Mouse (Mus musculus) neural tube, embryonic 14.5 days (tissue): ENCODE data around the gene Gm20388. TPM values are rescaled to one million over a fixed set of nuclear protein-coding genes. Genes with fewer than 3 reads are reported as not detected.

ENCODE experiments used
- ATAC-seq: fragments of 200-750 bp; cut with Nextera tagmentation; 2 replicates; pipeline ENCODE4 v1.8.0; 2017; ENCODE audit warnings: low read depth, mild to moderate bottlenecking, moderate TSS enrichment, moderate library complexity
- H3K27ac ChIP-seq: fragments of 300-500 bp; sonication (generic); 2 replicates; pipeline ENCODE4 v1.5.1; 2014; ENCODE audit warnings: low read depth, mild to moderate bottlenecking, control low read depth, low read length, moderate library complexity, mixed read lengths
- H3K27me3 ChIP-seq: fragments of 300-500 bp; sonication (generic); 2 replicates; pipeline ENCODE4 v1.6.1; 2014; ENCODE audit warnings: low read length; ENCODE audit not compliant: control insufficient read depth, insufficient read depth
- H3K36me3 ChIP-seq: fragments of 300-500 bp; sonication (generic); 2 replicates; pipeline ENCODE4 v1.6.1; 2014; ENCODE audit warnings: low read length, mixed read lengths; ENCODE audit not compliant: control insufficient read depth, insufficient read depth
- H3K4me1 ChIP-seq: fragments of 300-500 bp; sonication (generic); 2 replicates; pipeline ENCODE4 v1.6.1; 2014; ENCODE audit warnings: low read length; ENCODE audit not compliant: control insufficient read depth, insufficient read depth
- H3K4me2 ChIP-seq: fragments of 300-500 bp; sonication (generic); 2 replicates; pipeline ENCODE4 v1.6.1; 2014; ENCODE audit warnings: mild to moderate bottlenecking, low read depth, low read length, control low read depth
- H3K4me3 ChIP-seq: fragments of 300-500 bp; sonication (generic); 2 replicates; pipeline ENCODE4 v1.5.1; 2014; ENCODE audit warnings: low read depth, low read length, control low read depth, mixed read lengths
- H3K9ac ChIP-seq: fragments of 300-500 bp; sonication (generic); replicated peaks from 2 replicates; pipeline ENCODE4 v1.6.1; 2014; ENCODE audit warnings: low read depth, mild to moderate bottlenecking, control low read depth, low read length, mixed read lengths
- H3K9me3 ChIP-seq: fragments of 300-500 bp; sonication (generic); 2 replicates; pipeline ENCODE4 v1.6.1; 2016; ENCODE audit warnings: low read length; ENCODE audit not compliant: control insufficient read depth
- WGBS: fragments of 180-500 bp; shearing (Covaris S2); extraction: QIAGEN DNeasy Blood & Tissue Kit; methylation state at CpG from one replicate; pipeline ENCODE4 v1.1.7; 2014; 5-methylcytosine and 5-hydroxymethylcytosine counted together
- polyA plus RNA-seq: library from polyadenylated mRNA; unstranded; fragments of >200 nt; fragmentation: Nextera tagmentation; extraction: Ambion mirVana; gene quantifications from 2 replicates; pipeline ENCODE4 v1.2.1, GENCODE M21; 2014

Gene Gm20388
- polyA plus RNA-seq, 1 experiment from 2014 or later = 10.3 TPM

GRCm38 (mm10) chr8:123800867-123801266 is 3890.2 kb downstream of the Gm20388 start:
- no peak for ATAC-seq
- peaks cover 5% of the 10 kb centered on the region for H3K4me1 ChIP-seq
- 93% methylated on average over 6 of the region's 7 CpGs for WGBS
- no peak overlapping the region for H3K9ac ChIP-seq
- no peaks in the 10 kb centered on the region for H3K36me3 ChIP-seq
- no peaks in the 10 kb centered on the region for H3K9me3 ChIP-seq
- H3K27me3 ChIP-seq = no peaks in the 10 kb centered on the region
- H3K4me2 ChIP-seq = no peak overlapping the region
- no peak overlapping the region for H3K27ac ChIP-seq
- no peak overlapping the region for H3K4me3 ChIP-seq

- Histone ChIP-seq H3K36me3 (no peaks in the 10 kb centered on the region), H3K4me3 (no peak overlapping the region), H3K9me3 (no peaks in the 10 kb centered on the region), H3K9ac (no peak overlapping the region), H3K27ac (no peak overlapping the region), H3K4me2 (no peak overlapping the region), H3K27me3 (no peaks in the 10 kb centered on the region), H3K4me1 (peaks cover 7% of the 10 kb centered on the region)
- 84% methylated on average over 2 of the region's 2 CpGs for WGBS
- no peak for ATAC-seq
These were observed 3890.9 kb downstream of the Gm20388 start for GRCm38 (mm10) chr8:123801538-123801937.

- no peaks in the 10 kb centered on the region for H3K27me3 ChIP-seq
- ATAC-seq = no peak
These were observed 3893.0 kb downstream of the Gm20388 start for GRCm38 (mm10) chr8:123803639-123804038.

GRCm38 (mm10) chr8:123804586-123804985 is 3893.9 kb downstream of the Gm20388 start:
- no peak overlapping the region for H3K9ac ChIP-seq
- H3K27me3 ChIP-seq = no peaks in the 10 kb centered on the region
- H3K27ac ChIP-seq = no peak overlapping the region
- H3K9me3 ChIP-seq = no peaks in the 10 kb centered on the region
- no peak overlapping the region for H3K4me3 ChIP-seq
- H3K4me2 ChIP-seq = no peak overlapping the region
- ATAC-seq = no peak
- peaks cover 19% of the 10 kb centered on the region for H3K4me1 ChIP-seq
- no peaks in the 10 kb centered on the region for H3K36me3 ChIP-seq
- 86% methylated on average over 7 of the region's 7 CpGs for WGBS

More at GRCm38 (mm10) chr8:123803639-123804038, 3893.0 kb downstream of the Gm20388 start:
- Histone ChIP-seq H3K4me3 (no peak overlapping the region), H3K9ac (no peak overlapping the region), H3K36me3 (no peaks in the 10 kb centered on the region), H3K27ac (no peak overlapping the region), H3K4me1 (peaks cover 19% of the 10 kb centered on the region), H3K4me2 (no peak overlapping the region), H3K9me3 (no peaks in the 10 kb centered on the region)
- 86% methylated on average over 1 of the region's 1 CpGs for WGBS

GRCm38 (mm10) chr8:123805209-123805717 is 3894.6 kb downstream of the Gm20388 start:
- peaks cover 19% of the 10 kb centered on the region for H3K4me1 ChIP-seq
- peak overlapping the region; percentile 58 for H3K9ac ChIP-seq
- H3K27me3 ChIP-seq = no peaks in the 10 kb centered on the region
- peak overlapping the region; percentile 66 for H3K27ac ChIP-seq
- no peaks in the 10 kb centered on the region for H3K36me3 ChIP-seq
- peak; percentile 16 for ATAC-seq
- no peaks in the 10 kb centered on the region for H3K9me3 ChIP-seq
- 13% methylated on average over 15 of the region's 15 CpGs for WGBS
- peak overlapping the region; percentile 74 for H3K4me3 ChIP-seq
- H3K4me2 ChIP-seq = peak overlapping the region; percentile 78

GRCm38 (mm10) chr8:123805718-123806373 is 3895.2 kb downstream of the Gm20388 start, which contains the start of gene Rab4a:
Rab4a (plus strand) TSS chr8:123805985.
- no peaks in the 10 kb centered on the region for H3K9me3 ChIP-seq
- H3K27ac ChIP-seq = peak within 1 kb of the TSS; percentile 66
- no peaks in the 10 kb centered on the region for H3K36me3 ChIP-seq
- H3K4me1 ChIP-seq = peaks cover 19% of the 10 kb centered on the region
- H3K9ac ChIP-seq = peak within 1 kb of the TSS; percentile 58
- no peaks in the 10 kb centered on the region for H3K27me3 ChIP-seq
- peak within 1 kb of the TSS; percentile 78 for H3K4me2 ChIP-seq
- ATAC-seq = peak; percentile 88
- under 1% methylated on average over 45 of the region's 48 CpGs for WGBS
- peak within 1 kb of the TSS; percentile 74 for H3K4me3 ChIP-seq

- Histone ChIP-seq H3K9ac (peak overlapping the region; percentile 58), H3K4me2 (peak overlapping the region; percentile 78), H3K4me3 (peak overlapping the region; percentile 74), H3K4me1 (peaks cover 19% of the 10 kb centered on the region), H3K27me3 (no peaks in the 10 kb centered on the region), H3K27ac (peak overlapping the region; percentile 66), H3K9me3 (no peaks in the 10 kb centered on the region), H3K36me3 (no peaks in the 10 kb centered on the region)
- WGBS = under 1% methylated on average over 12 of the region's 12 CpGs
- no peak for ATAC-seq
These were observed 3895.8 kb downstream of the Gm20388 start for GRCm38 (mm10) chr8:123806374-123806935.

GRCm38 (mm10) chr8:123807024-123807431 is 3896.4 kb downstream of the Gm20388 start:
- Histone ChIP-seq H3K27ac (no peak overlapping the region), H3K9me3 (no peaks in the 10 kb centered on the region), H3K9ac (peak overlapping the region; percentile 58; the same call in 1 of the 2 replicates), H3K27me3 (no peaks in the 10 kb centered on the region), H3K4me3 (peak overlapping the region; percentile 74), H3K4me1 (peaks cover 19% of the 10 kb centered on the region), H3K4me2 (peak overlapping the region; percentile 78), H3K36me3 (no peaks in the 10 kb centered on the region)
- WGBS = 8% methylated on average over 14 of the region's 14 CpGs
- no peak for ATAC-seq
